Mouse (Mus musculus) liver, postnatal 0 days (tissue): Measurements from ENCODE around the gene Thbs1. TPM values are rescaled to one million over a fixed set of nuclear protein-coding genes. Genes with fewer than 3 reads are reported as not detected.

ENCODE experiments used
- ATAC-seq: fragments of 200-750 bp; cut with Nextera tagmentation; 2 replicates; pipeline ENCODE4 v1.8.0; 2017; ENCODE audit warnings: mild to moderate bottlenecking, moderate library complexity
- DNase-seq: peaks from one replicate; pipeline ENCODE4 v3.0.0-alpha.2; 2016
- H3K27ac ChIP-seq: fragments of 300-500 bp; sonication (generic); 2 replicates; pipeline ENCODE4 v1.5.1; 2014; ENCODE audit warnings: antibody characterized with exemption, moderate library complexity, mild to moderate bottlenecking, low read depth
- H3K27me3 ChIP-seq: fragments of 300-500 bp; sonication (generic); 2 replicates; pipeline ENCODE4 v1.6.1; 2014; ENCODE audit warnings: low read length, control low read depth, mixed read lengths; ENCODE audit not compliant: insufficient read depth
- H3K36me3 ChIP-seq: fragments of 300-500 bp; sonication (generic); replicated peaks from 2 replicates; pipeline ENCODE4 v1.6.1; 2014; ENCODE audit warnings: mild to moderate bottlenecking, control low read depth, low read length, moderate library complexity, mixed read lengths; ENCODE audit not compliant: insufficient read depth
- H3K4me1 ChIP-seq: fragments of 300-500 bp; sonication (generic); 2 replicates; pipeline ENCODE4 v1.6.1; 2014; ENCODE audit warnings: antibody characterized with exemption, mild to moderate bottlenecking, control low read depth; ENCODE audit not compliant: insufficient read depth
- H3K4me2 ChIP-seq: fragments of 300-500 bp; sonication (generic); 2 replicates; pipeline ENCODE4 v1.6.1; 2014; ENCODE audit warnings: low read depth, mild to moderate bottlenecking, low read length, moderate library complexity, mixed read lengths
- H3K4me3 ChIP-seq: fragments of 300-500 bp; sonication (generic); 2 replicates; pipeline ENCODE4 v1.5.1; 2014; ENCODE audit warnings: low read depth, low read length
- H3K9ac ChIP-seq: fragments of 300-500 bp; sonication (generic); replicated peaks from 2 replicates; pipeline ENCODE4 v1.6.1; 2014; ENCODE audit warnings: mild to moderate bottlenecking, moderate library complexity
- H3K9me3 ChIP-seq: fragments of 300-500 bp; sonication (generic); 2 replicates; pipeline ENCODE4 v1.6.1; 2016; ENCODE audit warnings: mild to moderate bottlenecking, control low read depth, low read length, mixed read lengths
- CTCF ChIP-seq: sonication (generic); IDR thresholded peaks from 2 replicates; pipeline ENCODE4 v1.5.1; 2016; ENCODE audit warnings: antibody characterized with exemption, low read depth
- EP300 ChIP-seq: IDR thresholded peaks from 2 replicates; pipeline ENCODE4 v1.6.1; 2016; ENCODE audit warnings: antibody characterized with exemption, low read depth, mild to moderate bottlenecking
- WGBS: fragments of 180-500 bp; shearing (Covaris S2); extraction: QIAGEN DNeasy Blood & Tissue Kit; methylation state at CpG from one replicate; pipeline ENCODE4 v1.1.7; 2014; ENCODE audit not compliant: insufficient replicate concordance; 5-methylcytosine and 5-hydroxymethylcytosine counted together
- polyA plus RNA-seq: library from polyadenylated mRNA; unstranded; fragments of >200 nt; fragmentation: Nextera tagmentation; extraction: Ambion mirVana; gene quantifications from 2 replicates; pipeline ENCODE4 v1.2.1, GENCODE M21; 2015

Thbs1 gene
- polyA plus RNA-seq, 1 experiment from 2014 or later: 29.3 TPM

DNA sequence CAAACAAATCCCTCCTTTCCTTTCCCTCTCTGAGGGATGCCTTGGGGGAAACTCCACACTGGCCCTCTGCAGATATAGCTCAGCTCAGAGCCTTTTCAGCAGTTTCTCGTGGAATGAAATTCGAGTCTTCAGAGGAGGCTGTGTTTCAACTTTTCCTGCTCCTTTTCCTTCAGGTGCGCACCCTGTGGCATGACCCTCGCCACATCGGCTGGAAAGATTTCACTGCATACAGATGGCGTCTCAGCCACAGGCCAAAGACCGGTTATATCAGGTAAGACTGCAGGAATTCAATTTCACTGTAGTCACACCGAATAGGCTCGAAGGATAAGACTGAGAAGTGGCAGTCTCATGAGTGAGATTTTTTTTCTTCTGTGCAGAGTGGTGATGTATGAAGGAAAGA lies 12.1 kb downstream of the Thbs1 start:
- Histone ChIP-seq H3K27ac (no peak overlapping the region), H3K4me1 (no peaks in the 10 kb centered on the region), H3K4me3 (no peak overlapping the region), H3K36me3 (peaks cover 14% of the 10 kb centered on the region), H3K4me2 (no peak overlapping the region), H3K9ac (no peak overlapping the region), H3K9me3 (no peaks in the 10 kb centered on the region), H3K27me3 (no peaks in the 10 kb centered on the region)
- TF ChIP-seq EP300 (no peak), CTCF (no peak)
- ATAC-seq: no peak
- WGBS: 79% methylated on average over 9 of the region's 9 CpGs
- no peak for DNase-seq

DNA sequence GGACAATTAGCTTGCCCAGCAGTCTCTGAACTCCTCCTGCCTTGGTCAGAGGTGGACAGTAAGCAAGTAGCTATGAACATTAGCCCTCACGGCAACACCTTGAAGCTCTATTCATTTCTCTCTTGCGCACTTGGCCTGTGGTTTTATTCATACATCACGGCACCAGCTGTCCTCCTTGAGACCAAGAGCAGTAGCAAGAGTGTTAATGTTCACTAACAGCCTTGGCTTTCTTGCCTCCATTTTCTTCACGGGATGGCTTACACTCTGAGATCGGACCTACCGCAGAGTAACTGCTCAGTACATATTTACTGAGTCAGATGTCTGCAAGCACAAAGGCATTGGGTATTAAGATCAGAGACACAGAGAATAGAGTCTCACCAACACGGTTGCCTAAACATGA lies 12.8 kb downstream of the Thbs1 start:
- Histone ChIP-seq H3K36me3 (peaks cover 14% of the 10 kb centered on the region), H3K4me2 (no peak overlapping the region), H3K27me3 (no peaks in the 10 kb centered on the region), H3K9me3 (no peaks in the 10 kb centered on the region), H3K9ac (no peak overlapping the region), H3K27ac (no peak overlapping the region), H3K4me3 (no peak overlapping the region), H3K4me1 (no peaks in the 10 kb centered on the region)
- WGBS: 83% methylated on average over 7 of the region's 7 CpGs
- DNase-seq: no peak
- ATAC-seq: no peak
- no peak for TF ChIP-seq CTCF
- no peak for TF ChIP-seq EP300

DNA sequence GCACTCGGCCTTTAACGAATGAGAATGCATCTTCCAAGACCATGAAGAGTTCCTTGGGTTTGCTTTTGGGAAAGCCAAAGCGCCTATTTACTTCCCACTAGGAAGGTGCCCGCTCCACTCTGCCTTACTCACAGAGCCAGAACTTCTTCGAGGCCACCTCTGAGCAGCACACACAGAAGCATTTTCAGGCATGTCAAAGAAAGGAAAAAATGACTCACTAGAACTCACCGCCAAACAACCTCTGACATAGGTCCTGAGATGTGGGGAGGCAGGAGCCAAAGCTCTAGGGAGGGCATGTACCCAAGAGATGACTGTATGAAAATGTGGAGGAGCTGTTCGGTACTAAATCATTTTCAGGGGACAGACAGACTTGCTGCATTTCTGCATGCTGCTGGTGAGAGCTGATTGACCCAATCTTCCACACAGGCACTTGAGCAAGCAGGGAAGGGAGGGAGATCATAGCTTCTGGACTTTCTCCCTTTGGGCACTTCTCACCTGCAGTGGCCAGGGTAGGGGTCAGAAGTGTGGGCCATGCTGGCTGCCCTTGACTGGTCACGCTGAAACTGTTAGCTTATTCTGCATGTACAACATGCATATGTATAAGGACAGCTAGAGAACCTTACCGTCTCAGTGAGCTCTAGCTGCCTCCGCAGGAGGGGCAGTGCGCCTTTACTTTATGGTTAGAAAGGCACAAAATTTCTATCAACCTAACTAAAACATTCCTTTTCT lies 13.7 kb downstream of the Thbs1 start:
- Histone ChIP-seq H3K9ac (no peak overlapping the region), H3K4me2 (no peak overlapping the region), H3K4me3 (no peak overlapping the region), H3K36me3 (peaks cover 14% of the 10 kb centered on the region), H3K27ac (no peak overlapping the region), H3K4me1 (no peaks in the 10 kb centered on the region), H3K9me3 (no peaks in the 10 kb centered on the region), H3K27me3 (no peaks in the 10 kb centered on the region)
- no peak for TF ChIP-seq EP300
- TF ChIP-seq CTCF: no peak
- no peak for DNase-seq
- WGBS: 75% methylated on average over 11 of the region's 11 CpGs
- no peak for ATAC-seq

- H3K27me3 ChIP-seq: no peaks in the 10 kb centered on the region
- DNase-seq: no peak
- H3K27ac ChIP-seq: no peak overlapping the region
- 53% methylated on average over 7 of the region's 7 CpGs for WGBS
- no peaks in the 10 kb centered on the region for H3K9me3 ChIP-seq
- H3K9ac ChIP-seq: no peak overlapping the region
- no peaks in the 10 kb centered on the region for H3K4me1 ChIP-seq
- H3K36me3 ChIP-seq: peaks cover 11% of the 10 kb centered on the region
- no peak overlapping the region for H3K4me3 ChIP-seq
- no peak overlapping the region for H3K4me2 ChIP-seq
- TF ChIP-seq EP300 (no peak), CTCF (no peak)
- no peak for ATAC-seq
These were observed 14.3 kb downstream of the Thbs1 start for GRCm38 (mm10) chr2:118125943-118126470.

DNA sequence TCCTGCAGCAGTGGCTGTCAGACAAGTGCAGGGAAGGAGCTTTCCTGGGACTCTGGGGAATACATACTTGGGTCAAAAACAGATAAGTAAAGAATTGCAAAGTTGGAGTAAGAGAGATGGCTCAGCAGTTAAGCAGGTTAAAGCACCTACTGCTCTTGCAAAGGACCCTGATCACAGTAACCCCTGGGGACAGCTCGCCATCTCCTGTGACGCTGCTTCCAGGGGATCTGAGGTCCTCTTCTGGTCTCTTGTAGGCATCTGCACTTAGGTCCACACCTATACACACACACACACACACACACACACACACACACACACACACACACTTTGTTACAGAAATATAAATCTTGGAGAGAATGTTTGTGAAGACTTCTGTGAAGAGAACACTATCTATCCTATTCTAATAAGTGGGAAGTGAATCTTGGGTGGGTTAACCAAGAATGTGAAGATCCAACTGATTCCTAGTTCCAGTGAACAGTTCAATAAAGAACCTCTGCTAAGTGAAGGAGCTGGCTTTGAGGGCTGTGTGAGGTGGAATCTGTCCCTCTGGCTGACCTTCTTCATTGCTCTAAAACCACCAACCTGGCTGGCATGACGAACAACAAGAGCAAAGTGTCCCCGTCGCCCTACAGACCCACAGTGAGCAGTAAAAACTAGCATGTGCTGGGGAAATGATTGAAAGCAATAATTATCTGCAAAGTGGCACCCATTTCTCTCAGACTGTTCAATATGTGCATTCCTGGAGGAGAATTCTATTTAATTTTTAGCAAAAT lies 16.0 kb downstream of the Thbs1 start:
- ATAC-seq (no peak), DNase-seq (no peak)
- Histone ChIP-seq H3K4me2 (no peak overlapping the region), H3K27me3 (no peaks in the 10 kb centered on the region), H3K4me1 (no peaks in the 10 kb centered on the region), H3K36me3 (peaks cover 11% of the 10 kb centered on the region), H3K4me3 (no peak overlapping the region), H3K9me3 (no peaks in the 10 kb centered on the region), H3K9ac (no peak overlapping the region), H3K27ac (no peak overlapping the region)
- 79% methylated on average over 5 of the region's 5 CpGs for WGBS
- TF ChIP-seq CTCF (no peak), EP300 (no peak)

- no peaks in the 10 kb centered on the region for H3K9me3 ChIP-seq
- no peaks in the 10 kb centered on the region for H3K4me1 ChIP-seq
- ATAC-seq: no peak
- H3K36me3 ChIP-seq: peaks cover 9% of the 10 kb centered on the region; the same call in 1 of the 2 replicates
- 66% methylated on average over 3 of the region's 3 CpGs for WGBS
- no peak overlapping the region for H3K9ac ChIP-seq
- H3K4me2 ChIP-seq: no peak overlapping the region
- no peak for DNase-seq
- TF ChIP-seq CTCF (no peak), EP300 (no peak)
- no peak overlapping the region for H3K4me3 ChIP-seq
- H3K27ac ChIP-seq: no peak overlapping the region
- no peaks in the 10 kb centered on the region for H3K27me3 ChIP-seq
These were observed 16.6 kb downstream of the Thbs1 start for GRCm38 (mm10) chr2:118128313-118128712.
